In the genomic region with DNA sequence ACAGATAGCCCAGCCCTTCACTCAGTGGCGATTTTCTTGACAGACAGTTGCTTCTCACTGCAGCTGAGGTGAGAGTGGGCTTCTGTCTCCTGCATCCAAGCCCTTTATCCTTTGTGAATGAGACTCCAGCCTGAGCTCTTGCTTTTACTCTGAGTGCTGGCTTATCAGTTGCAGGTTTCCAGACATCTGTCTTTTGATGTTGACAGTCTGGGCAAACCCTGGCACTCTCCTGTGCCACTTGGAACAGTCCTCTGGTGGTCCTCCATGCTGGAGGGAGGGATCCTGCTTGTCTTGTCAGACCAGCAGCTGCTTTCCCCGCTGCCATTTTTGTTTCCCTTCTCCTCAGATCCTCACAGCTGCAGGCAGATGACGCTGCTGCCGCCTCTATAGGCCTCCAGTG, we compare ENCODE assay signal across 13 mouse cellular contexts. TPM values are rescaled to one million over a fixed set of nuclear protein-coding genes. Genes with fewer than 3 reads are reported as not detected.
"Had no signal": no experiment of that assay in that cellular context is flagged by ENCODE, and none has a peak within 500 bp of the region (broad histone marks: within the 10 kb centered on the region; RNA-seq: fewer than 3 reads in every experiment).

No protein-coding gene starts in this region.

- DNase-seq: retina, postnatal 1 day; right cerebral cortex, adult 18-20 months; right cerebral cortex, postnatal 14 days; right cerebral cortex, postnatal 25 days; right cerebral cortex, postnatal 4 days; spleen, adult 18-20 months; thymus, adult 18-20 months; thymus, adult 2 months; thymus, postnatal 14 days; thymus, postnatal 25 days; thymus, postnatal 36 days; thymus, postnatal 4 days had no signal

RNA-seq across cellular contexts. Expression of gene Prkar1b, which starts 22.1 kb away (rescaled TPM):
- total RNA-seq: neutrophil, adult 5-6 weeks had no signal
